Mouse (Mus musculus): ENCODE measurements around the gene Serpina3g. TPM values are rescaled to one million over a fixed set of nuclear protein-coding genes. Genes with fewer than 3 reads are reported as not detected.

Serpina3g gene
- polyA plus RNA-seq (2012; rRNA removed), result 0.23 and 0.26 TPM in 2 replicates

DNA sequence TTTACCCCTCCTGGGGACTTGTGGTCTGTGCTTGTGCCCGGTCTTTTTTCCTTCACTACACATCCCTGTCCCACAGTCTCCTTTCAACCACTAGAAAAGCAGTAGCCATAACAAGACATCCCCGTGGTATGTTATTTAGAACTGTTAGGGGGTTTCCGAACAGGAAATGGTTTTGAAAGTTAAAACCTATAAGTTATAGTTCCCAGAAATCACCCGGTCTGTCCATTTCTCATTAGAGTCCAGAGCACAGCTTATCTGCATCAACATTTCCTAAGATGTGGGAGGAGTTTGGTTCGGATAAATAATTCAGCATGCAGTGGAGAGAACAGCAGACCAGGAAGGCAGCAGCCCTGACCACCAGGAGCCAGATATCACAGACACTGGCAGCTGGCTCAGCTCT lies at the start of gene Serpina3g:
TSS of gene Serpina3g (plus strand) at position 331 of the 400 bp plus-strand sequence.
- H3K27ac ChIP-seq (ENCODE audit: insufficient read depth, low read length), result no peak within 1 kb of the TSS
- TF ChIP-seq CTCF (IDR thresholded peaks at IDR 0.05; ENCODE audit: extremely low read depth, insufficient read depth, low read length) (no peak), POLR2A (IDR thresholded peaks at IDR 0.05; ENCODE audit: extremely low read depth, insufficient read depth, low read length) (no peak)
- no peak within 1 kb of the TSS for H3K4me3 ChIP-seq (ENCODE audit: insufficient read depth, low read length)
- H3K4me1 ChIP-seq (ENCODE audit: control insufficient read depth, insufficient read depth, low read length), result no peaks in the 10 kb centered on the region

DNA sequence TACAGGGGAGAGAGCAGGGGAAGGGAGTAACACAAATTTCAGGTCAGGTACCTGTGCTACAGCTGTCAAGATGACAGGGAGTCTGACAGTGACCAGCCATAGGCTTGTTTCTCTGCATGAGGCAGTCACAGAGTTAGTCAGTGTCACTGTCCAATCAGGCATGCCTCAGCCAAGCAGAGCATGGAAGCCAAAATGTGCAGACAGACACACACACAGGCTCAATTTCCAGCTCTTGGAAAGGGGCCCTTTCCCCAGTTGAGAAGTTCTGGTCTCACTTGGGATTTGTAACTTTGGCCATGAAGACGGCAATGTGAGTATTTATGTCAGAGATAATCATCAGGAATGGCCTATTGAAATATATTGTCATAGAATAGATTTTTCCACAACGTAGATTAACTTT lies 46.8 kb upstream of the Serpina3g start:
- H3K27ac ChIP-seq (ENCODE audit: insufficient read depth, low read length), result no peak overlapping the region
- TF ChIP-seq POLR2A (IDR thresholded peaks at IDR 0.05; ENCODE audit: extremely low read depth, insufficient read depth, low read length) (no peak), CTCF (IDR thresholded peaks at IDR 0.05; ENCODE audit: extremely low read depth, insufficient read depth, low read length) (no peak)

DNA sequence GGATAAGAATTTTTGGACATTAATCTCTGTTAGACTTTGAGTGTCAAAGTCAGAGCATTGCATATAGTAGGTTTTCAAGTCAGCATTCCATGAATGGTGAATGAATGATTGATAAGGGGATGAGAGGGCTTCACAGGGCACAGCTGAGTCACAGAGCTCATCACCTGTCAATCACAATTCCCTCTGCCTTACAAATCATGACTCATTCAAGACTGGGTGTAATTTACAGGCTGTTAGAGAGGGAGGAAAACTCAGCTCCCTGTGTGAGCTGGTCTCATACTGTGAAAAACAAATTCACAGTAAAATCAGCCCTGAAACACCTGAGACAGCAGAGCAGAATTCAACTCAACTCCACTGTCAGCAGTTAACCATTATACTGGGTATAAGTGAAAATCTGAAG lies 45.2 kb upstream of the Serpina3g start:
- no peak overlapping the region for H3K27ac ChIP-seq (ENCODE audit: insufficient read depth, low read length)
- TF ChIP-seq POLR2A (IDR thresholded peaks at IDR 0.05; ENCODE audit: extremely low read depth, insufficient read depth, low read length), result no peak
- TF ChIP-seq CTCF (IDR thresholded peaks at IDR 0.05; ENCODE audit: extremely low read depth, insufficient read depth, low read length), result no peak
- H3K4me1 ChIP-seq (ENCODE audit: control insufficient read depth, insufficient read depth, low read length), result no peaks in the 10 kb centered on the region
- H3K4me3 ChIP-seq (ENCODE audit: insufficient read depth, low read length), result no peak overlapping the region

More for the DNA sequence above, 46.8 kb upstream of the Serpina3g start:
- Histone ChIP-seq H3K4me1 (ENCODE audit: control insufficient read depth, insufficient read depth, low read length) (no peaks in the 10 kb centered on the region), H3K4me3 (ENCODE audit: insufficient read depth, low read length) (no peak overlapping the region)

DNA sequence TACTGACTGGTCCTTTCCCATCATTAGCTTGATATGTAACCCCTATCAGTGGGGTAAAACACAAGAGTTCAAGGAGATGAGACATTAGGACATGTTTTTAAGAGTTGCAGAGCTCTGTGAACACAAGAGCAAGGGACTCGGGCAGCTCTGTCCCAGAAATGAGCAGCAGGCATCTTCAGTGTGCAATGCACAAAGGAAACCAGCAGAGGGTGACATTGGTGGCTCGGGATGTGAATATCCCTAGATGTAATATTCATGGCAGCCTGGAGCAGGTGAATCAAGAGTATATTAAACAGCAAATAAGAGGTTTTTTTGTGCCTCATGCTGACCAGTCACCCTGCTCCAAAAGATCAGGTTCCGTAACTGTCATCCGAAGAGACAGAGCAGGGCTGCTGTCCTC lies 26.9 kb upstream of the Serpina3g start:
- TF ChIP-seq CTCF (IDR thresholded peaks at IDR 0.05; ENCODE audit: extremely low read depth, insufficient read depth, low read length), result no peak
- TF ChIP-seq POLR2A (IDR thresholded peaks at IDR 0.05; ENCODE audit: extremely low read depth, insufficient read depth, low read length), result no peak
- Histone ChIP-seq H3K27ac (ENCODE audit: insufficient read depth, low read length) (no peak overlapping the region), H3K4me1 (ENCODE audit: control insufficient read depth, insufficient read depth, low read length) (no peaks in the 10 kb centered on the region), H3K4me3 (ENCODE audit: insufficient read depth, low read length) (no peak overlapping the region)

DNA sequence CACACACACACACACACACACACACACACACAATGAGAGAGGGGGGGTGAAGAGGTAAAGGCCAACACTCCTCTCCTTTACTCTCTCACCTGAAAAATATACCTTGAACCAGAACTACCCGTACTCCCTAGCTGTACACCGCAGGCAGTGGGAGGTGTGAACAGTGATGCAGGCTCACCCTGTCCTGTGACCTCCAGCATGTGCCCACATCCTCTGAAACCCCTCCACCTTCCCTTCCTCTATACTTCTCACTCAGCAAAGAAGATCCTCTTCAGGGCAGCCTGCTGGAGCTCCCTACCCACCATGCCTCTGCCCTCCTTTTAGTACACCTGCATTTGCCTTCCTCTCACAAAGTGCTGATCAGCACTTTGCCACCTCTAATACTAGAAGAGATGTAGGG lies 26.2 kb upstream of the Serpina3g start:
- no peak overlapping the region for H3K27ac ChIP-seq (ENCODE audit: insufficient read depth, low read length)

DNA sequence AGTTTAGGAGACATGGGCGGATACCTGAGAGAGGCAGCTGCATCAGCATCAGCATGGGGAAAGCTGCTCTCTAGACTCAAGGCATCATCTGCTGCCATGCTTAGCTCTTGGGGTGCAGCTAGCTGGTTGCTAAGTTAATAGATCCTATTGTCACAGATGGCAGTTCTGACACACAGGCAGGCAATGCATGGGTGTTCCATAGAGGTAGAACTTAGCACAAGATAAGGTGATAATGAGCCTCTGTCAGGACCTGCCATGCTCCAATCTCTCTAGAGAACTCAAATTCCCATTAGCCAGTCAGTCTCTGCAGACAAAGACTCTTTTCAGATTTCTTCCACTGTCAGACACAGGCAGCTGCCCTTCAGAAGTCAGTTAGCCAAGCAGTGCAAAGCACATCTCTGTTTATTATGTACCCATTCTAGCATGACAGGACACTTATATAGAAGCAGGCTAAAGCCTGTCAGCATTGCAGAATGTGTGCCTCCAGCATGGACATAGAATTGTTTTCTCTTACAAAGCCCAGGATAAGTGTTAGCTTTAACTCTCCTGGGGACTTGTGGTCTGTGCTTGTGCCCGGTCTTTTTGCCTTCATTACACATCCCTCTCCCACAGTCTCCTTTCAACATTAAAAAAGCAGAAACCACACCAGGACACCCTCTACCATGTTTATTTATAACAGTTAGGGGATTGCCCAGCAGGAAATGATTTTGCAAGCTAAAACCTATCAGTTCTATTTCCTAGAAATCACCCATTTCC lies 22.2 kb upstream of the Serpina3g start:
- Histone ChIP-seq H3K27ac (ENCODE audit: insufficient read depth, low read length) (no peak overlapping the region), H3K4me3 (ENCODE audit: insufficient read depth, low read length) (no peak overlapping the region), H3K4me1 (ENCODE audit: control insufficient read depth, insufficient read depth, low read length) (no peaks in the 10 kb centered on the region)
- TF ChIP-seq POLR2A (IDR thresholded peaks at IDR 0.05; ENCODE audit: extremely low read depth, insufficient read depth, low read length) (no peak), CTCF (IDR thresholded peaks at IDR 0.05; ENCODE audit: extremely low read depth, insufficient read depth, low read length) (no peak)

More for the DNA sequence above, 26.2 kb upstream of the Serpina3g start:
- H3K4me3 ChIP-seq (ENCODE audit: insufficient read depth, low read length), result no peak overlapping the region
- no peaks in the 10 kb centered on the region for H3K4me1 ChIP-seq (ENCODE audit: control insufficient read depth, insufficient read depth, low read length)
- TF ChIP-seq POLR2A (IDR thresholded peaks at IDR 0.05; ENCODE audit: extremely low read depth, insufficient read depth, low read length) (no peak), CTCF (IDR thresholded peaks at IDR 0.05; ENCODE audit: extremely low read depth, insufficient read depth, low read length) (no peak)

DNA sequence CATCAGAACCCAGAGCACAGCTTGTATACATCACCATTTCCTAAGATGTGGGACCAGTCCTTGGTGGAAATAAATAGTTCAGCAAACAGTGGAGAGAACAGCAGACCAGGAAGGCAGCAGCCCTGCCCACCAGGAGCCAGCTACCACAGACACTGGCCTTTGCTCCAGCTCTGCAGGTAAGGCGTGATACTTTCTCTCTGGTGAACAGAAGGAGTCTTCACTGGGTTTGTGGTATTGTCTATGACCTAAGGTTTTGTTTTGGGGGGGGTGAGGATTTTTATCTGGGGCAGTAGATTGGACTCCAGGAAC lies 21.6 kb upstream of the Serpina3g start, which contains the start of gene Serpina3f:
TSS of gene Serpina3f (plus strand) at position 100 of the 309 bp plus-strand sequence.
- Histone ChIP-seq H3K4me3 (ENCODE audit: insufficient read depth, low read length) (no peak within 1 kb of the TSS), H3K4me1 (ENCODE audit: control insufficient read depth, insufficient read depth, low read length) (no peaks in the 10 kb centered on the region), H3K27ac (ENCODE audit: insufficient read depth, low read length) (no peak within 1 kb of the TSS)
- TF ChIP-seq POLR2A (IDR thresholded peaks at IDR 0.05; ENCODE audit: extremely low read depth, insufficient read depth, low read length), result no peak
- no peak for TF ChIP-seq CTCF (IDR thresholded peaks at IDR 0.05; ENCODE audit: extremely low read depth, insufficient read depth, low read length)

DNA sequence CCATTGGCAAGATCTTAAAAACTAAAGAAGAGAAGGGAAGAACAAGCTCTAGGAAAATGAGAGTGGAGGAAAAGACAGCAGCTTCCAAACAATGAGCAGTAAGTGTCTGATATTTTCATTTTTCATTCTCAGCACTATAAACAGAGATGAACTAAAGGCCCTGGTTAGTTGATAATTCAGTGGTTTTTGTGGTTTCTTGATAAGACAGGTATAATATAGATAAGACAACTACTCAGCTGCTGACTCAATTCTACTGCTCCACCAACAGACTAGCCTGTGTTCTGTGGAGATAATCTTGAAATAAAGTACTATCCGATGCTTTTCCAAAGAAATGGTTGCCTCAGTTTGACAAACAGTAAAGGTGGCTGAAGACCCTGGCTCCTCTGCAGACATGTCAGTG lies 20.8 kb upstream of the Serpina3g start:
- TF ChIP-seq CTCF (IDR thresholded peaks at IDR 0.05; ENCODE audit: extremely low read depth, insufficient read depth, low read length) (no peak), POLR2A (IDR thresholded peaks at IDR 0.05; ENCODE audit: extremely low read depth, insufficient read depth, low read length) (no peak)
- Histone ChIP-seq H3K27ac (ENCODE audit: insufficient read depth, low read length) (no peak overlapping the region), H3K4me3 (ENCODE audit: insufficient read depth, low read length) (no peak overlapping the region), H3K4me1 (ENCODE audit: control insufficient read depth, insufficient read depth, low read length) (no peaks in the 10 kb centered on the region)

DNA sequence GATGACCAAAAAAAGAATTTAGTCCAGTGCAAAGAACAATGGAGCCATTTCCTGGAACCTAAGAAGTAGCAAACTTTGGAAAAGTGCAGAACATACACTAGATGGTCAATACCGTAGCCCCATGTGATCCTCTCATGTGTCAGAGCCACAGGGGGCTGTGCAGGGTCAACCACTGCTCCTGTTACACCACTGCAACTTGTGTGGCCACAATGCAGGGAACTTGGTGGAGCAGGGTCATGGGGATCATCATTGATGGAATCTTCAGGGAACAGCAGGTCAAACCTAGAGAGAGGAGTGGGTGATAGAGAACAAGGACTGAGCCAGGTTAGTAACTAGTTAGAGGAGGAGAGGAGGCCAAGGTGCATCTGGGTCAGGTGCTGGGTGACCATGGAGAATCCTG lies 14.4 kb upstream of the Serpina3g start:
- H3K4me1 ChIP-seq (ENCODE audit: control insufficient read depth, insufficient read depth, low read length), result no peaks in the 10 kb centered on the region
- TF ChIP-seq CTCF (IDR thresholded peaks at IDR 0.05; ENCODE audit: extremely low read depth, insufficient read depth, low read length) (no peak), POLR2A (IDR thresholded peaks at IDR 0.05; ENCODE audit: extremely low read depth, insufficient read depth, low read length) (no peak)
- H3K4me3 ChIP-seq (ENCODE audit: insufficient read depth, low read length), result no peak overlapping the region
- H3K27ac ChIP-seq (ENCODE audit: insufficient read depth, low read length), result no peak overlapping the region

DNA sequence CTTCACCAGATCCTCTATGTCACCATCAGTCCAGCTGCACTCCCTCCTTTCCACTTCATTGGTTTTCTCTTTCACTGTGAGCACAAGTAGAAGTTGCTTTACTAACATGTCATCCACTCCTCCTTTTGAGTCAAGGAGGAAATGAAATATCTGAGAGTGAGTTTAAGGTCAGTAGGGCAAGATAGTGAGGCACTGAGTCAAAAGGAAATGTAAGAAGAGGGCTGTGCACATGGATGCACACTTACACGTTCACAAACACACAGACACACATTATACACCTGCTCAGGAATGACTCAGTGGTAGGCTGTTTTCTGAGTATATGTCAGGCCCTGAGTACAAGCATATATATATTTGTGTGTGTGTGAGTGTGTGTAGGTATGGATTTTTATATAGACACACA lies 12.4 kb upstream of the Serpina3g start:
- Histone ChIP-seq H3K4me3 (ENCODE audit: insufficient read depth, low read length) (no peak overlapping the region), H3K4me1 (ENCODE audit: control insufficient read depth, insufficient read depth, low read length) (no peaks in the 10 kb centered on the region), H3K27ac (ENCODE audit: insufficient read depth, low read length) (no peak overlapping the region)
- TF ChIP-seq CTCF (IDR thresholded peaks at IDR 0.05; ENCODE audit: extremely low read depth, insufficient read depth, low read length) (no peak), POLR2A (IDR thresholded peaks at IDR 0.05; ENCODE audit: extremely low read depth, insufficient read depth, low read length) (no peak)

Measured in cortical plate, adult 2 months (tissue).